Mouse (Mus musculus) bone marrow macrophage, adult 2 months (primary cell): ENCODE data around the gene Egfr.

ENCODE experiments used
- CTCF ChIP-seq: IDR thresholded peaks from 2 replicates; pipeline ENCODE4 v1.5.1; 2012; ENCODE audit warnings: low read depth, mild to moderate bottlenecking, low read length, moderate library complexity
- POLR2A ChIP-seq: IDR thresholded peaks from 2 replicates; pipeline ENCODE4 v1.6.1; 2012; ENCODE audit warnings: mild to moderate bottlenecking, low read depth, low read length, borderline replicate concordance

DNA sequence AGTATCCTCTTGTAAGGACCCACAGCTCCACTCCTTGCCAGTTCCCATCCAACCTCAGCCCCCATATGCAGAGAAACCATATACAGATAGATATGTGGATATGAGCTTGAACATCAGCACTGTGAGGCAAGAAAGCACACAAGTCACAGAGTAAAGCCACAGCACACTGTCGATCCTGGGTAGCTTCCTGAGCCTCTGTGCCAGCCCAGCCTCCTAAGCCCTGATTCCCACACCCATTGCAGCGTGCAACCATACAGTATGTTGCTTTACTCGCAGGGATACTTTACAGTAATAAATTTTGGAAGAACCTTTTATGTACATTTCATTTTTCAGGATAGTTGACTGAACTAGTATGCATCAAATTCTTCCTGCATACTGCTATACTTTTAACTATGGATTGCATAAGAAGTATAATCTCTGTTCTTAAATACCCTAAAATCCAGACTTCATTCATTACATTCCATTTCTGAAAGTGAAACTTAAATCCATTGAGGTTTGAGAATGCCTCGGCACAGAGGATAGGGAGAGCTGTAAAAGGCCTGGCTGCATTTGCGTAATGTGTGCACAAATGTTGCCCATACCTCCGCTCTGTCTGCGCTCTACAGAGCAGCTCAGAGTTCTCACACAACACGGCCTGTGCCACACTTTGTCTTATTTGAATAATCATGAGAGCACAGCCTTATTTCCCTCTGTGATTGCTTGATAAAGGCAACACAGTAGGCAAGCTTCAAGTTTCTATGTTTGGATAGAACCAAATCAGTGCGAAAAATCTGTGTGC lies 14.2 kb downstream of the Egfr start:
- no peak for TF ChIP-seq POLR2A
- no peak for TF ChIP-seq CTCF
